Mouse (Mus musculus): Measurements from ENCODE around the gene Hmgb1. TPM values are rescaled to one million over a fixed set of nuclear protein-coding genes. Genes with fewer than 3 reads are reported as not detected.

Hmgb1 gene
- total RNA-seq, 4 experiments from 2014 or later, result 77.8 to 97.3 (median 89.0) TPM

GRCm38 (mm10) chr5:149185806-149186205 lies 1.5 kb upstream of the Hmgb1 start:
- no peak for DNase-seq (ENCODE audit: low spot score)

- no peak for DNase-seq (ENCODE audit: low spot score)
Observed at GRCm38 (mm10) chr5:149184844-149185186, 526 bp upstream of the Hmgb1 start.

- DNase-seq (ENCODE audit: low spot score), result no peak
Observed at GRCm38 (mm10) chr5:149183721-149184103, 577 bp downstream of the Hmgb1 start.

- no peak for DNase-seq (ENCODE audit: low spot score)
Observed at GRCm38 (mm10) chr5:149183122-149183521, 1.2 kb downstream of the Hmgb1 start.

GRCm38 (mm10) chr5:149182186-149182870 lies 2.0 kb downstream of the Hmgb1 start:
- no peak for DNase-seq (ENCODE audit: low spot score)

- DNase-seq (ENCODE audit: low spot score), result no peak
Observed at GRCm38 (mm10) chr5:149179826-149180225, 4.5 kb downstream of the Hmgb1 start.

GRCm38 (mm10) chr5:149178095-149178494 lies 6.2 kb downstream of the Hmgb1 start:
- no peak for DNase-seq (ENCODE audit: low spot score)

GRCm38 (mm10) chr5:149175736-149176135 lies 8.6 kb downstream of the Hmgb1 start:
- no peak for DNase-seq (ENCODE audit: low spot score)

- no peak for DNase-seq (ENCODE audit: low spot score)
Observed at GRCm38 (mm10) chr5:149174527-149174926, 9.8 kb downstream of the Hmgb1 start.

- no peak for DNase-seq (ENCODE audit: low spot score)
Observed at GRCm38 (mm10) chr5:149172246-149172645, 12.0 kb downstream of the Hmgb1 start.

GRCm38 (mm10) chr5:149170841-149171588 lies 13.3 kb downstream of the Hmgb1 start:
- no peak for DNase-seq (ENCODE audit: low spot score)

- DNase-seq (ENCODE audit: low spot score), result no peak
Observed at GRCm38 (mm10) chr5:149168816-149169215, 15.5 kb downstream of the Hmgb1 start.

- no peak for DNase-seq (ENCODE audit: low spot score)
Observed at GRCm38 (mm10) chr5:149168051-149168450, 16.2 kb downstream of the Hmgb1 start.

- DNase-seq (ENCODE audit: low spot score), result no peak
Observed at GRCm38 (mm10) chr5:149166011-149166410, 18.3 kb downstream of the Hmgb1 start.

- DNase-seq (ENCODE audit: low spot score), result no peak
Observed at GRCm38 (mm10) chr5:149164881-149165280, 19.4 kb downstream of the Hmgb1 start.

- no peak for DNase-seq (ENCODE audit: low spot score)
Observed at GRCm38 (mm10) chr5:149162890-149163289, 21.4 kb downstream of the Hmgb1 start.

GRCm38 (mm10) chr5:149160469-149160868 lies 23.8 kb downstream of the Hmgb1 start:
- no peak for DNase-seq (ENCODE audit: low spot score)

GRCm38 (mm10) chr5:149159021-149159420 lies 25.3 kb downstream of the Hmgb1 start:
- peak; percentile 46 for DNase-seq (ENCODE audit: low spot score)

- DNase-seq (ENCODE audit: low spot score), result no peak
Observed at GRCm38 (mm10) chr5:149156886-149157563, 27.3 kb downstream of the Hmgb1 start.

- peak; percentile 56 for DNase-seq (ENCODE audit: low spot score)
Observed at GRCm38 (mm10) chr5:149152774-149153155, 31.5 kb downstream of the Hmgb1 start.

- peak; percentile 33 for DNase-seq (ENCODE audit: low spot score)
Observed at GRCm38 (mm10) chr5:149152063-149152773, 32.1 kb downstream of the Hmgb1 start.

GRCm38 (mm10) chr5:149150882-149151281 lies 33.4 kb downstream of the Hmgb1 start:
- no peak for DNase-seq (ENCODE audit: low spot score)
